Mouse (Mus musculus) myocyte (in vitro differentiated cells): ENCODE results near the gene Znrf1.

Experiments
- CEBPB ChIP-seq: IDR thresholded peaks from 2 replicates; pipeline ENCODE4 v1.6.1; 2011; ENCODE audit warnings: mild to moderate bottlenecking, moderate library complexity; ENCODE audit not compliant: poor library complexity, insufficient read depth, severe bottlenecking
- MAX ChIP-seq: IDR thresholded peaks from one replicate; pipeline ENCODE4 v1.6.1; 2011; ENCODE audit warnings: low read depth, mild to moderate bottlenecking, control low read depth
- MYOD1 ChIP-seq, 3 experiments: IDR thresholded peaks; one replicate each; pipeline ENCODE4 v1.6.1; 2011; ENCODE audit warnings: control low read depth in 2 of 3, low read depth in 2 of 3, mild to moderate bottlenecking in 2 of 3, moderate library complexity in 1 of 3; ENCODE audit not compliant: insufficient read length in 2 of 3, control insufficient read depth in 1 of 3
- MYOG ChIP-seq, 3 experiments: IDR thresholded peaks; one replicate each; pipeline ENCODE4 v1.6.1; 2011; ENCODE audit warnings: control low read depth in 2 of 3, low read depth in 2 of 3, mild to moderate bottlenecking in 2 of 3; ENCODE audit not compliant: insufficient read length in 2 of 3, control insufficient read depth in 1 of 3, insufficient read depth in 1 of 3
- POLR2A ChIP-seq: IDR thresholded peaks from one replicate; pipeline ENCODE4 v1.6.1; 2011; ENCODE audit warnings: low read depth, mild to moderate bottlenecking, control low read depth, moderate library complexity; ENCODE audit not compliant: insufficient read length
- REST ChIP-seq: IDR thresholded peaks from one replicate; pipeline ENCODE4 v1.6.1; 2011; ENCODE audit warnings: mild to moderate bottlenecking, control low read depth, moderate library complexity; ENCODE audit not compliant: insufficient read depth, insufficient read length
- TCF12 ChIP-seq: IDR thresholded peaks from one replicate; pipeline ENCODE4 v1.6.1; 2011; ENCODE audit warnings: mild to moderate bottlenecking, control low read depth; ENCODE audit not compliant: poor library complexity, insufficient read depth, severe bottlenecking
- TCF3 ChIP-seq: IDR thresholded peaks from one replicate; pipeline ENCODE4 v1.6.1; 2011; ENCODE audit warnings: low read depth, control low read depth; ENCODE audit not compliant: insufficient read length
- USF1 ChIP-seq: IDR thresholded peaks from one replicate; pipeline ENCODE4 v1.6.1; 2011; ENCODE audit warnings: low read depth, mild to moderate bottlenecking, control low read depth, moderate library complexity

GRCm38 (mm10) chr8:111517466-111517865 lies 18.4 kb upstream of the Znrf1 start:
- TF ChIP-seq CEBPB = no peak
- no peak for TF ChIP-seq MYOG (IDR thresholded peaks at IDR 0.05; ENCODE audit: control insufficient read depth in 1 of 3, insufficient read depth in 1 of 3, insufficient read length in 2 of 3, low read depth in 2 of 3)
- no peak for TF ChIP-seq POLR2A
- no peak for TF ChIP-seq TCF3
- TF ChIP-seq REST = no peak
- no peak for TF ChIP-seq MYOD1 (IDR thresholded peaks at IDR 0.05; ENCODE audit: control insufficient read depth in 1 of 3, insufficient read length in 2 of 3, low read depth in 2 of 3)
- TF ChIP-seq MAX = no peak
- no peak for TF ChIP-seq USF1
- no peak for TF ChIP-seq TCF12
